Mouse (Mus musculus) thymus, adult 2 months (tissue): ENCODE data around the gene Grhpr. TPM values are rescaled to one million over a fixed set of nuclear protein-coding genes. Genes with fewer than 3 reads are reported as not detected.

Source experiments
- DNase-seq: peaks from one replicate; pipeline ENCODE4 v3.0.0; 2021
- H3K27ac ChIP-seq: fragments of 200-500 bp; 2 replicates; pipeline ENCODE4 v1.5.1; 2012; ENCODE audit warnings: low read length, control low read depth; ENCODE audit not compliant: control insufficient read depth, insufficient read depth
- H3K27me3 ChIP-seq: fragments of 200-500 bp; 2 replicates; pipeline ENCODE4 v1.6.1; 2012; ENCODE audit warnings: mild to moderate bottlenecking, low read length, moderate library complexity, mixed read lengths; ENCODE audit not compliant: control insufficient read depth, insufficient read depth
- H3K36me3 ChIP-seq: fragments of 200-500 bp; 2 replicates; pipeline ENCODE4 v1.6.1; 2012; ENCODE audit warnings: mild to moderate bottlenecking, low read length, moderate library complexity; ENCODE audit not compliant: control insufficient read depth, insufficient read depth
- H3K4me1 ChIP-seq: fragments of 200-500 bp; replicated peaks from 2 replicates; pipeline ENCODE4 v1.6.1; 2012; ENCODE audit warnings: low read length; ENCODE audit not compliant: control insufficient read depth, insufficient read depth
- H3K4me3 ChIP-seq: fragments of 200-500 bp; 2 replicates; pipeline ENCODE4 v1.5.1; 2012; ENCODE audit warnings: mild to moderate bottlenecking, low read length, control low read depth, moderate library complexity; ENCODE audit not compliant: control insufficient read depth, insufficient read depth
- CTCF ChIP-seq: fragments of 200-500 bp; IDR thresholded peaks from 2 replicates; pipeline ENCODE4 v1.5.1; 2012; ENCODE audit warnings: mild to moderate bottlenecking, control low read depth, low read length, moderate library complexity, borderline replicate concordance; ENCODE audit not compliant: control insufficient read depth, poor library complexity, insufficient read depth; ENCODE audit errors: extremely low read depth
- POLR2A ChIP-seq: fragments of 200-500 bp; IDR thresholded peaks from 2 replicates; pipeline ENCODE4 v1.6.1; 2012; ENCODE audit warnings: mild to moderate bottlenecking, low read length, control low read depth, moderate library complexity; ENCODE audit not compliant: control insufficient read depth, poor library complexity, insufficient read depth; ENCODE audit errors: extremely low read depth
- WGBS: fragments of 180-500 bp; shearing (Covaris S2); methylation state at CpG from one replicate; pipeline ENCODE4 v1.1.7; 2018; 5-methylcytosine and 5-hydroxymethylcytosine counted together
- polyA plus RNA-seq: library from polyadenylated mRNA; depleted of rRNA; stranded (reverse); fragments of >200 nt; gene quantifications from 2 replicates; pipeline ENCODE4 v1.2.3, GENCODE M21; 2012

The Grhpr gene
- polyA plus RNA-seq, 1 experiment = 33.3 TPM

DNA sequence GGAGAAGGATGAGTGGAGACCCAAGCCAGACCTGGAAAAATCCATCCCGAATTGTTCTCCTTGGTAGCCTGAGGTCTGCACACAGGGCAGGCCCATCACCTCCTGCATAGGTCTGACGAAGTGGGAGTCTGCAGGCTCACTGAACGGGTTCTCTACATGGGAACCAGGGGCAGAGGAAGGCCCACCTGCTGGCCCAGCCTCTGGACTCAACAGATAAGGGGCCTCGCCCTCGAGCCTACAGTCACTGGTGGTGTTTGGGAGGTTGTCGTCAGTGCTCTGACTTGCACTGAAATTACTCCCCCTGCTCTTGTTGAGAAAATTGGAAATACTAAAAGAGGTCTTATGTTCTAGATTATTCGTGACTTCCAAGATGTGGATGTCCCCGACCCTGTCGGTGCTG, 12.7 kb downstream of the Grhpr start:
- Histone ChIP-seq H3K4me3 (no peak overlapping the region), H3K27me3 (no peaks in the 10 kb centered on the region), H3K4me1 (no peaks in the 10 kb centered on the region), H3K27ac (no peak overlapping the region), H3K36me3 (peaks cover 27% of the 10 kb centered on the region)
- DNase-seq = no peak
- TF ChIP-seq CTCF = no peak
- no peak for TF ChIP-seq POLR2A
- 93% methylated on average over 9 of the region's 9 CpGs for WGBS

- no peak for TF ChIP-seq POLR2A
- TF ChIP-seq CTCF = no peak
- DNase-seq = no peak
- H3K4me1 ChIP-seq = no peaks in the 10 kb centered on the region
- no peak overlapping the region for H3K27ac ChIP-seq
- no peak overlapping the region for H3K4me3 ChIP-seq
- 96% methylated on average over 18 of the region's 18 CpGs for WGBS
- no peaks in the 10 kb centered on the region for H3K27me3 ChIP-seq
- H3K36me3 ChIP-seq = peaks cover 27% of the 10 kb centered on the region
Observed at GRCm38 (mm10) chr4:44994776-44995175, 13.6 kb downstream of the Grhpr start.

DNA sequence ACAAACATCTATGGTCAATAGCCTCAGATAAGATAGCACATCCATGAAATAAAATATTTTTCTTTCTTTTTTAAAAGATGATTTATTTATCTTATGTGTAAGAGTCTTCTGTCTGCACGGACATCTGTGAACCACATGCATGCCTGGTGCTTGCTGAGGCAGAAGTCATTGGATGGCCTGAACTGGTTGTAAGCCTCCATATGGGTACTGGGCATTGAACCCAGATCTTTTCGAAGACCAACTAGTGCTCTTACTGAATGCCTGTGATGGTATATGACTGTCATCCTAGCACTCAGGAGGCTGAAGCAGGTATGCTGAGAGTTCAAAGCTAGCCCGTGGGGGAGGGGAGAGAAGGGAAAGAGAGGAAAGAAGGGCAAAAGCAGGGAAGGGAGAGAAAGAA, 16.9 kb downstream of the Grhpr start:
- DNase-seq = no peak
- no peak overlapping the region for H3K27ac ChIP-seq

DNA sequence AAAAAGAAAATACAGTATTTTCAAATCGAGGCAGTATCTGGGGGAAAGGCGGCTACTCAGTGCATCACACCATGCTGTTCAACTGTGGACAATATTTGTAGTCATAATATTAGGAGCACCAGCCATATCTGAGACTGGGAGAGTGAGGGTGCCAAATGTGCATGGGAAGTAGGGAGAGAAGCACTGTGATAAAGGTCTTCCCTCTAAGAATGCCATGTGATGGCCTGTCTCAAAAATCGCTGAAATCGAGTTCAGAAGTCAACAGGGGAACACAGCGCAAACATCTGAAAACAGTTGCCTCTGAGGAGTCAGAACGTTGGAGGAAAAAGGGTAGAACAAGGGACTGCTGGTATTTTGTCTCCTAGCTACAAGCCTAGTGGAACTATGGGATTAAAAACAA, 18.8 kb downstream of the Grhpr start:
- 92% methylated on average over 6 of the region's 6 CpGs for WGBS
- TF ChIP-seq POLR2A (no peak), CTCF (no peak)
- no peak overlapping the region for H3K27ac ChIP-seq

More for the DNA sequence above, 16.9 kb downstream of the Grhpr start:
- H3K27me3 ChIP-seq = no peaks in the 10 kb centered on the region
- no peaks in the 10 kb centered on the region for H3K4me1 ChIP-seq
- H3K36me3 ChIP-seq = peaks cover 14% of the 10 kb centered on the region
- H3K4me3 ChIP-seq = no peak overlapping the region
- 94% methylated on average over 3 of the region's 3 CpGs for WGBS
- TF ChIP-seq CTCF (no peak), POLR2A (no peak)

DNA sequence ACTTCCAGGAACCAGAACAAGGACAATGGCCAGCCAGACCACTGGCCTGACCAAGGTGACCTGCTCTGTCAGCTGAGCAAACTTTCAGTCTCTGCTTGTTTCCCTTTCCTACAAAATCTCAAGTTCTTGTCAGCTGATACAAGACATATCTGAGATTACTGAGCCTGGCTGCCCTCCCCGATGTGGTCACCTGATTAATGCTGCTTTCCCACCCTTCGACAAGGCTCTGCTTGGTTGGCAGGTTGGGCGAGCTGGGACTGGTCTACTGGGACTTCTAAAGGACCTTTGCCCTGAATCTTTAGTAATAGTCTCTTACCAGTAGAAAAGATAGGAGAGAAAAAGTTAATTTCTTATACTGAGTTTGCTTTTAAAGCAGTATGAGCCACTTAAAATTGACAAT, 24.3 kb downstream of the Grhpr start:
- DNase-seq = no peak
- TF ChIP-seq POLR2A = no peak
- no peak for TF ChIP-seq CTCF

More for the DNA sequence above, 18.8 kb downstream of the Grhpr start:
- H3K4me3 ChIP-seq = no peak overlapping the region
- no peaks in the 10 kb centered on the region for H3K4me1 ChIP-seq
- DNase-seq = no peak
- no peaks in the 10 kb centered on the region for H3K36me3 ChIP-seq
- H3K27me3 ChIP-seq = no peaks in the 10 kb centered on the region

DNA sequence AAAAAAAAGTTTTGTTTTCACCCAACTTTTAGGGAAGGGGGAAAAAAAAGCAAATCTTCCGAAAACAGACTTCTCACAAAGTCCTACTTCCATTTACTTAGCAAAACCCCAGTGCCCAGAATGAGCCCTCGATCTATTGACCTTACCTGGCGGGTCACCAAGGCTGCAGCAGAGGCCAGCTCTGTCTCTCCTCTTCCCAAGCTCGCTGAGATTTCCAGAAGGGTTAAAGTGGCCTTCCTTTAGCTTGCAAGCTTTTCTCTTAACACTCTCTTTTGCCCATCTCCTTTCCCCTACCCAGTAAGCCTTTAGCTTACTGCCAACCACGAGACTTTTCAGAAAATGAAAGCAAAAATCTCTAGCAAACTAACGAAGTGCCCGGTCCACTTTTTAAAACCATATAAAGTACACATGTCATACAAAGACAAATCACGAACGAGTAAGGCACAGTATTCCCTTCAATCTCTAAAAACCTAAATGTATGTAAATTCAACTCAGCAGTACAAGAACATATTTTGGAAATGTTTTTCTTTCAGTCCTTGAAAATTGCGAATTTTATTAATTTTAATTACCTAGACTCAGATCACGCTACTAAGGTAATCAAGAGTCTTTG, 29.7 kb downstream of the Grhpr start:
- peaks cover 5% of the 10 kb centered on the region for H3K4me1 ChIP-seq
- no peak overlapping the region for H3K27ac ChIP-seq
- no peaks in the 10 kb centered on the region for H3K27me3 ChIP-seq
- DNase-seq = no peak
- no peak for TF ChIP-seq CTCF
- no peak for TF ChIP-seq POLR2A
- no peaks in the 10 kb centered on the region for H3K36me3 ChIP-seq
- peak overlapping the region; percentile 16; the same call in 1 of the 2 replicates for H3K4me3 ChIP-seq
- 10% methylated on average over 11 of the region's 11 CpGs for WGBS

More for the DNA sequence above, 24.3 kb downstream of the Grhpr start:
- 89% methylated on average over 3 of the region's 3 CpGs for WGBS
- H3K36me3 ChIP-seq = no peaks in the 10 kb centered on the region
- no peaks in the 10 kb centered on the region for H3K4me1 ChIP-seq
- H3K27ac ChIP-seq = no peak overlapping the region
- no peak overlapping the region for H3K4me3 ChIP-seq
- H3K27me3 ChIP-seq = no peaks in the 10 kb centered on the region
